Mouse (Mus musculus) bone marrow macrophage, adult 2 months (primary cell): ENCODE data around the gene Ptgis.

Experiments
- CTCF ChIP-seq: IDR thresholded peaks from 2 replicates; pipeline ENCODE4 v1.5.1; 2012; ENCODE audit warnings: low read depth, mild to moderate bottlenecking, low read length, moderate library complexity
- POLR2A ChIP-seq: IDR thresholded peaks from 2 replicates; pipeline ENCODE4 v1.6.1; 2012; ENCODE audit warnings: mild to moderate bottlenecking, low read depth, low read length, borderline replicate concordance

DNA sequence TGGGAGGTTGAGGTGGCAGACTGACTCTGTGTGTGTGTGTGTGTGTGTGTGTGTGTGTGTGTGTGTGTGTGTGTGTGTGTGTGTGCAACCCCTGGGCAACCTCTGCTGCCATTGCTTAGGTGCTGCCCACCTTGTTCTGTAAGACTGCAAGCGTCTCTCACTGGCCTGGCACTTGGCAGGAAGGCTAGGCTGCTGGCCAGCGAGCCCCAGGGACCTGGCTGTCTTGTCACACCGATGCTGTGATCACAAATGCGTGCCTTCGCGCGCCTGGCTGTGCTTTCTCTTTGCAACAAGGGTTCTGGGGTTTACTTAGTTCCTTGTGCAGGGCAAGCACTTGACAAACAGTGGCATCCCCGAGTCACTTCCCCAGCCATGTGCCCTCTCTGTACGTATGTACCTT is 30.5 kb downstream of the Ptgis start:
- TF ChIP-seq CTCF (no peak), POLR2A (no peak)
